Mouse (Mus musculus) lung, adult 2 months (tissue): ENCODE measurements around the gene Bmp8a.

Experiments
- CTCF ChIP-seq: fragments of 200-500 bp; IDR thresholded peaks from 2 replicates; pipeline ENCODE4 v1.5.1; 2011; ENCODE audit warnings: mild to moderate bottlenecking, low read length, control low read depth; ENCODE audit not compliant: insufficient read depth
- POLR2A ChIP-seq: fragments of 200-500 bp; IDR thresholded peaks from 2 replicates; pipeline ENCODE4 v1.6.1; 2011; ENCODE audit warnings: low read depth, mild to moderate bottlenecking, control low read depth, low read length, borderline replicate concordance; ENCODE audit errors: extremely low read depth

GRCm38 (mm10) chr4:123381598-123381997, 38.5 kb upstream of the Bmp8a start:
- TF ChIP-seq CTCF, result no peak
- TF ChIP-seq POLR2A, result no peak
